28 mouse cellular contexts compared by ENCODE assay signal in genomic region chr5:115142166-115142697, GRCm38 (mm10). TPM values are rescaled to one million over a fixed set of nuclear protein-coding genes. Genes with fewer than 3 reads are reported as not detected.
"Had no signal": no experiment of that assay in that cellular context is flagged by ENCODE, and none has a peak within 500 bp of the region (broad histone marks: within the 10 kb centered on the region; RNA-seq: fewer than 3 reads in every experiment).

No protein-coding gene starts in this region.

- H3K9ac ChIP-seq: heart, embryonic 13.5 days; heart, embryonic 15.5 days; hindbrain, embryonic 13.5 days; hindbrain, embryonic 15.5 days; kidney, embryonic 15.5 days; limb, embryonic 12.5 days; liver, embryonic 13.5 days had no signal

- H3K4me3 ChIP-seq: heart, adult 2 months; heart, embryonic 13.5 days; heart, embryonic 15.5 days; hindbrain, embryonic 13.5 days; hindbrain, embryonic 15.5 days; kidney, embryonic 15.5 days; layer of hippocampus, adult 2 months; left cerebral cortex, adult 2 months; limb, embryonic 10.5 days; limb, embryonic 12.5 days; liver, embryonic 13.5 days had no signal

- H3K27ac ChIP-seq: heart, embryonic 13.5 days; heart, embryonic 15.5 days; hindbrain, embryonic 13.5 days; kidney, embryonic 15.5 days; kidney, postnatal 0 days; left cerebral cortex, adult 2 months; limb, embryonic 10.5 days; limb, embryonic 12.5 days; liver, embryonic 13.5 days had no signal

- DNase-seq: gastrocnemius, postnatal 10 days; gastrocnemius, postnatal 25 days; heart, adult 11 months; heart, postnatal 14 days; heart, postnatal 36 days; kidney, adult 18-20 months; kidney, adult 8-10 months; kidney, postnatal 4 days; liver; liver, embryonic 13.5 days had no signal

- H3K27me3 ChIP-seq: heart, embryonic 15.5 days; hindbrain, embryonic 13.5 days; hindbrain, embryonic 15.5 days; kidney, embryonic 15.5 days; limb, embryonic 12.5 days had no signal

- H3K4me1 ChIP-seq: heart, embryonic 15.5 days; hindbrain, embryonic 13.5 days; liver, embryonic 13.5 days had no signal

- H3K9me3 ChIP-seq: heart, embryonic 13.5 days; heart, embryonic 15.5 days; hindbrain, embryonic 13.5 days; hindbrain, embryonic 15.5 days; kidney, embryonic 15.5 days; limb, embryonic 10.5 days; limb, embryonic 12.5 days; liver, embryonic 13.5 days had no signal

RNA-seq across cellular contexts. Expression of gene Gm10401, which starts 44.1 kb away (rescaled TPM):
- total RNA-seq: gastrocnemius, adult 18-20 months; gastrocnemius, postnatal 10 days; gastrocnemius, postnatal 25 days; heart, adult 2 months; heart, postnatal 14 days; heart, postnatal 36 days; hematopoietic stem cell, adult 5-6 weeks; hindbrain, postnatal 0 days; layer of hippocampus, adult 2 months; layer of hippocampus, postnatal 10 days; layer of hippocampus, postnatal 25 days; left cerebral cortex, adult 2 months; left cerebral cortex, postnatal 14 days; left cerebral cortex, postnatal 36 days had no signal
- polyA plus RNA-seq: heart, adult 2 months had no signal

RNA-seq across cellular contexts. Expression of gene Cabp1, which starts 51.9 kb away (rescaled TPM):
- total RNA-seq: hematopoietic stem cell, adult 5-6 weeks had no signal
- polyA plus RNA-seq: liver, embryonic 13.5 days had no signal
